Mouse (Mus musculus) liver, embryonic 13.5 days (tissue): Measurements from ENCODE around the gene Cab39l. TPM values are rescaled to one million over a fixed set of nuclear protein-coding genes. Genes with fewer than 3 reads are reported as not detected.

Experiments
- ATAC-seq: fragments of 200-750 bp; cut with Nextera tagmentation; 2 replicates; pipeline ENCODE4 v1.8.0; 2017; ENCODE audit warnings: low read depth, mild to moderate bottlenecking, moderate number of reproducible peaks, moderate library complexity
- DNase-seq: peaks from one replicate; pipeline ENCODE4 v3.0.0; 2022
- H3K27ac ChIP-seq: fragments of 300-500 bp; sonication (generic); 2 replicates; pipeline ENCODE4 v1.5.1; 2015; ENCODE audit warnings: moderate library complexity, mild to moderate bottlenecking, inconsistent platforms
- H3K27me3 ChIP-seq: fragments of 300-500 bp; sonication (generic); 2 replicates; pipeline ENCODE4 v1.6.1; 2015; ENCODE audit warnings: mild to moderate bottlenecking, inconsistent platforms
- H3K36me3 ChIP-seq: fragments of 300-500 bp; sonication (generic); 2 replicates; pipeline ENCODE4 v1.6.1; 2015; ENCODE audit warnings: mild to moderate bottlenecking, inconsistent platforms
- H3K4me1 ChIP-seq: fragments of 300-500 bp; sonication (generic); replicated peaks from 2 replicates; pipeline ENCODE4 v1.6.1; 2015; ENCODE audit warnings: inconsistent platforms
- H3K4me2 ChIP-seq: fragments of 300-500 bp; sonication (generic); 2 replicates; pipeline ENCODE4 v1.6.1; 2015; ENCODE audit warnings: inconsistent platforms, mild to moderate bottlenecking, moderate library complexity
- H3K4me3 ChIP-seq: fragments of 300-500 bp; sonication (generic); replicated peaks from 2 replicates; pipeline ENCODE4 v1.5.1; 2015; ENCODE audit warnings: mild to moderate bottlenecking, inconsistent platforms
- H3K9ac ChIP-seq: fragments of 300-500 bp; sonication (generic); 2 replicates; pipeline ENCODE4 v1.6.1; 2015; ENCODE audit warnings: mild to moderate bottlenecking, inconsistent platforms
- H3K9me3 ChIP-seq: fragments of 300-500 bp; sonication (generic); replicated peaks from 2 replicates; pipeline ENCODE4 v1.6.1; 2016; ENCODE audit warnings: inconsistent platforms
- WGBS: fragments of 180-500 bp; shearing (Covaris S2); methylation state at CpG from one replicate; pipeline ENCODE4 v1.1.7; 2015; ENCODE audit not compliant: insufficient replicate concordance; 5-methylcytosine and 5-hydroxymethylcytosine counted together
- polyA plus RNA-seq: library from polyadenylated mRNA; unstranded; fragments of >200 nt; fragmentation: Nextera tagmentation; extraction: Ambion mirVana; gene quantifications from 2 replicates; pipeline ENCODE4 v1.2.1, GENCODE M21; 2015

Gene Cab39l
- polyA plus RNA-seq, 1 experiment from 2014 or later = 30.7 TPM

DNA sequence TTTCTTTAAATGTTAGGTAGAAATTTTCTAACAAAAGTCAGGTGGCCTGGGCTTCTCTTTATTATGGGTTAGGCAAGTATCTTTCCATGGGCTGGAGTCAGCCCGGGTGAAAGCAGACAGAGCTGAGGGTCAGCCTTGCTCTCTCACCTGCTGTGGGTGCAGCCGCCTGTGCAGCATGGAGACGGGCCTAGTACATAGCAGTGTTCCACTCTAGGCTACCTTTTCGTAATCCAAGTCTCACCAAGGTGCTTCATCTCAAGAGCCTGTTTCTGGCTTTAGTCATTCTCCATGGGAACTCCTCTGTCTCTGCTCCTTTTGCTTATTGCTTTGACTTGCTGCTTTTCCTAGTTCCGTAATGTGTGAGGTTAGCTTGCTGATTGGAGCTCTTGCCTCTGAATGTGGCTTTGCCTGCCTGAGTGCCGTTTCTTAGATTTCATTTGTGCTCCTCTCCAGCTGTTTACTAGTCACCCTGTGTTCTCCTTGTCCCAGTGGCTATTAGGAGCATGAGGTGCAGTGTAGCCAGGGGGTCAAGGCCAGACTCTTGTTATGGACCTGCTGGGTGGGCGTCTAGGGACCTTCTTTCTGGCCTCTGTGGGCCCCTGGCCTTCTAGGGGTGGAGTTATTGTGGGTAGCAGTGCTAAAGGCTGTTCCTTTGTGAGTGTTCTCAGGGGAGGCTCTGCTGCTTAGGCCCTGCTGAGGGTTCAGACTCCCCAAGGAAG lies 105.5 kb downstream of the Cab39l start:
- Histone ChIP-seq H3K27me3 (no peaks in the 10 kb centered on the region), H3K9ac (no peak overlapping the region), H3K4me3 (no peak overlapping the region), H3K36me3 (no peaks in the 10 kb centered on the region), H3K9me3 (no peaks in the 10 kb centered on the region), H3K4me1 (peaks cover 6% of the 10 kb centered on the region; the same call in 1 of the 2 replicates), H3K4me2 (no peak overlapping the region), H3K27ac (no peak overlapping the region; the same call in 1 of the 2 replicates)
- 72% methylated on average over 7 of the region's 7 CpGs for WGBS
- no peak for ATAC-seq
- no peak for DNase-seq

DNA sequence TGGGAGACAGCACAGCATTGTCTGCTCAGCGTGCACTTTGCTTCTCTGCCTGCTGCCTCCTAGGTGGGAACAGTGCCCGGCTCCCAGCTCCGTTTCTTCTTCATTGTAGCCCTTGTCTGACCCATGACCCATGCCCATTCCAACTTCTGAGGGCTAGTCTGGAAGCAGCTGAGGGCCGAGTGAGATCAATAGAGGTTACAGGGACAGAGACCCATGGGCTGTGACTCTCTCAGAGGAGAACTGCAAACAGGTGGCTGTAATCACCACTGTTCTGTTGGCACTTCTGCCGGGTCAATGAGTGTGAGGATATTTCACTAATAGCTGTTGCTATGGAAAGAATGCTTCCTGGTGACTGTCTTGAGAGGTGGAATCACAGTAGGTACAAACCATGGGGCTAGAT lies 106.8 kb downstream of the Cab39l start:
- DNase-seq (no peak), ATAC-seq (peak; percentile 14; the same call in 1 of the 2 replicates)
- no peaks in the 10 kb centered on the region for H3K9me3 ChIP-seq
- H3K9ac ChIP-seq = no peak overlapping the region
- 62% methylated on average over 5 of the region's 5 CpGs for WGBS
- H3K4me1 ChIP-seq = peaks cover 10% of the 10 kb centered on the region; the same call in 1 of the 2 replicates
- no peak overlapping the region for H3K4me2 ChIP-seq
- no peak overlapping the region for H3K4me3 ChIP-seq
- H3K27me3 ChIP-seq = no peaks in the 10 kb centered on the region
- no peak overlapping the region for H3K27ac ChIP-seq
- H3K36me3 ChIP-seq = no peaks in the 10 kb centered on the region

DNA sequence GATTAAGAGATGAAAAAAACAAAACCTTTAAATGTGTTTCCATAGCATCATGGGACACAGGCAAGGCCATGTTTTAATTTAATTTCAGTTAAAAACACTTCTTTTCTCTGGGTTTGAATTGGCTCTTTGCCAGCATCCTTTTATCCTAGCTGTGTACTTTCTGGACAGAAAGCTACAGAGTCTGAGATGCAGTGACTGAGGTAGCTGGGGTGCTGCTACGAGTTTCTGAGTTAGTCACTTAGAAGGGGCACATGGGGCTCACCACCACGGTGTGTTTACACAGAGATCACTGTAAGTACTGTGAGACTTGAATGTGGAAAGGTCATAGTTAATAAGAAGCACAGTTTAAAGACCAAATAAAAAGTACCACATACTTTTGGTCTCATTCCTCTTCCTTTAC lies 107.8 kb downstream of the Cab39l start:
- Histone ChIP-seq H3K4me1 (peaks cover 10% of the 10 kb centered on the region; the same call in 1 of the 2 replicates), H3K9ac (no peak overlapping the region), H3K27me3 (no peaks in the 10 kb centered on the region), H3K36me3 (no peaks in the 10 kb centered on the region), H3K27ac (no peak overlapping the region), H3K9me3 (no peaks in the 10 kb centered on the region), H3K4me2 (no peak overlapping the region), H3K4me3 (no peak overlapping the region)
- no peak for ATAC-seq
- no peak for DNase-seq
- 61% methylated on average over 2 of the region's 2 CpGs for WGBS

GRCm38 (mm10) chr14:59549106-59549505 lies 108.3 kb downstream of the Cab39l start:
- no peak for DNase-seq
- Histone ChIP-seq H3K4me1 (peaks cover 6% of the 10 kb centered on the region; the same call in 1 of the 2 replicates), H3K4me2 (no peak overlapping the region), H3K9ac (no peak overlapping the region), H3K27ac (no peak overlapping the region), H3K9me3 (no peaks in the 10 kb centered on the region), H3K4me3 (no peak overlapping the region), H3K27me3 (no peaks in the 10 kb centered on the region), H3K36me3 (no peaks in the 10 kb centered on the region)
- 81% methylated on average over 6 of the region's 6 CpGs for WGBS
- no peak for ATAC-seq

DNA sequence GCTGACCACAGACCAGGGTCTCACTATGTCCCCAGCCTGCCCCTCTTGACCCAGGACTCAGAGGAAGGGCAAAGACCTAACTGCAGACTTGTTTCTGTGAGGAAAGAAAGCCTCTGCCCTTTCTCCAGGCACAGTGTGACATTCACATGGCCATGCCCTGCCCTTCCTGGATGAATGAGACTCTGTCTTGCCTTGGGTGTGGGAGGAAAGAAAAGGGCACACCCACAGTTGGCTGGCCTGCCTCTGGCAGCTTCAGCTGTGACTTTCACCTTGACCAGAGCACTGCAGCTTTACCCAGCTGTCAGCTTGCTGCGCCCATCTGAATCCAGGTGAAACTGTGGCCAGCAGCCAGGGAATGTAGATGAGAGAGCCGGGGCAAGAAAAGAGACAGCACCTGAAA lies 110.1 kb downstream of the Cab39l start:
- no peak for ATAC-seq
- DNase-seq = no peak
- Histone ChIP-seq H3K9ac (no peak overlapping the region), H3K27ac (no peak overlapping the region), H3K4me1 (peaks cover 6% of the 10 kb centered on the region; the same call in 1 of the 2 replicates), H3K4me3 (no peak overlapping the region), H3K4me2 (no peak overlapping the region), H3K27me3 (no peaks in the 10 kb centered on the region), H3K9me3 (no peaks in the 10 kb centered on the region), H3K36me3 (no peaks in the 10 kb centered on the region)
- WGBS = 78% methylated on average over 2 of the region's 2 CpGs

DNA sequence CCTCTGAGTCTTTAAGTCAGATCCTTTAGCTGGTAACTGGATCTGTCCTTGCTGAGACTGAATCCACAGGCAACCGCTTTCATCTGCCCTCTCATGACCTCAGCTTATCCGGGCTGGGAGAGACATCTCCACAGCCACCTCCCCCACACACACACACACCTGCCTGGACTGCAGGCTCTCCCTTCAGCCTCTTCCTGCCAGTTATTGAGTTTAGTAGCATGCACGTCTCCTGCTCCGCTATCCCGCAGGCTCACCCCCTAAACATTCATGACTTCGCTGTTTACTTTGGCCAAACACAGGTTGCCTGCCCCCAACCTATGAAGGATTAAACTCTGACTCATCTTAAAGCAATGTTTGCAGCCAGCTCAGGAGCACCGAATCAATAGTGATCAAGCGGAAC lies 111.2 kb downstream of the Cab39l start:
- Histone ChIP-seq H3K9me3 (no peaks in the 10 kb centered on the region), H3K4me3 (no peak overlapping the region), H3K36me3 (no peaks in the 10 kb centered on the region), H3K27ac (no peak overlapping the region), H3K4me1 (peaks cover 6% of the 10 kb centered on the region; the same call in 1 of the 2 replicates), H3K4me2 (no peak overlapping the region), H3K9ac (no peak overlapping the region), H3K27me3 (no peaks in the 10 kb centered on the region)
- DNase-seq (no peak), ATAC-seq (peak; percentile 34; the same call in 1 of the 2 replicates)
- 68% methylated on average over 8 of the region's 8 CpGs for WGBS

GRCm38 (mm10) chr14:59554025-59554424 lies 113.3 kb downstream of the Cab39l start:
- no peak for DNase-seq
- H3K4me1 ChIP-seq = peaks cover 6% of the 10 kb centered on the region; the same call in 1 of the 2 replicates
- ATAC-seq = no peak
- no peak overlapping the region for H3K9ac ChIP-seq
- H3K9me3 ChIP-seq = no peaks in the 10 kb centered on the region
- H3K4me2 ChIP-seq = no peak overlapping the region
- no peak overlapping the region for H3K4me3 ChIP-seq
- H3K36me3 ChIP-seq = no peaks in the 10 kb centered on the region
- WGBS = 68% methylated on average over 5 of the region's 5 CpGs
- H3K27ac ChIP-seq = no peak overlapping the region
- no peaks in the 10 kb centered on the region for H3K27me3 ChIP-seq

DNA sequence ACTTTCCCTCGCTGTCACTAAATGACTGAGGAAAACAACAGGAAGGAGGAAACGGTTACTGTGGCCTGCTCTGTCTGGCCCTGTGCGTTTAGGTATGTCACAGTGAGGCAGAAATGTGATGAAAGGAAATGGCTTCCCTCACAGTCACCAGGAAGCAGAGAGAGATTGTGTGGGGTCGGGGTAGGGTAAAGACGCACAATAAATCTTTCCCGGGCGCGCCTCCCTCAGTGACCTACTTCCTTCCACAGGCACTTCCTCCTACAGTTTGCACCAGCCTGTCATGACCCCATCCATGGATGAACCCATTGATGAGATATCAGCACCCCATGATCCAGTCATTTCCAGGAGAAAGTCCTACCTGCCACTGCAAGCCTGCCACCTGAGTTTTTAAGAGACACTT lies 114.2 kb downstream of the Cab39l start:
- ATAC-seq = no peak
- 20% methylated on average over 8 of the region's 8 CpGs for WGBS

DNA sequence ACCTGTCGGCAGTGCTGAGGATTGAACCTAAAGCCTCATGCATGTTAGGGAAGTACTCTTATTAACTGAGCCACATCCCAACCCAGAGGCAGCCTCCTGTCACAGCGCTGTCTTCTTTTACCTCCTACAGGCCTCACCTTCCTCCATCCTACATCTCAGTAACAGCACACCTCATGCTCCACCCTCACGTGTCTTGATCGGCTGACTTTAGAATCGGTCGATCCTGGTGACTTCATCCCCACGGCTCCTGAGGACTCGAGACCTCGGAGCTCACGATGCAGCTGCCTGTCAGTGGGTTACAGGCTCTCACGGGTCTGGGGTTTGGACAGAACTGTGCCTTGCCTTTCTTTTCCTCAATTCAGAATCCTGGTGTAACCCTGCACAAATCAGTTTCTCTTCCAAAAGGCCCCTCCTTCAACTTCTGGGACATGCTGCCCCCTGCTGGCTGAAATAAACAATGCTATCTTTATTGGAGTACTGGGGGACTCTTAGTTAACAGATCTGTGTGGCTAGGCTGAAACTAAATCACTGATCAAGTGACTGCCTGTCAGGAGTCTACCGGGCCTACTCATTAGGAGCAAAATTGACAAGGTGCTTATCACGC lies 115.3 kb downstream of the Cab39l start:
- Histone ChIP-seq H3K27me3 (no peaks in the 10 kb centered on the region), H3K9ac (no peak overlapping the region), H3K9me3 (no peaks in the 10 kb centered on the region), H3K4me3 (no peak overlapping the region), H3K4me2 (no peak overlapping the region), H3K4me1 (peaks cover 6% of the 10 kb centered on the region; the same call in 1 of the 2 replicates), H3K36me3 (no peaks in the 10 kb centered on the region), H3K27ac (no peak overlapping the region)
- ATAC-seq (no peak), DNase-seq (peak; percentile 31)
- 53% methylated on average over 13 of the region's 13 CpGs for WGBS

More for the DNA sequence above, 114.2 kb downstream of the Cab39l start:
- Histone ChIP-seq H3K4me2 (no peak overlapping the region), H3K27me3 (no peaks in the 10 kb centered on the region), H3K27ac (no peak overlapping the region), H3K4me3 (no peak overlapping the region), H3K9me3 (no peaks in the 10 kb centered on the region), H3K9ac (no peak overlapping the region), H3K4me1 (peaks cover 6% of the 10 kb centered on the region; the same call in 1 of the 2 replicates), H3K36me3 (no peaks in the 10 kb centered on the region)
- DNase-seq = no peak

DNA sequence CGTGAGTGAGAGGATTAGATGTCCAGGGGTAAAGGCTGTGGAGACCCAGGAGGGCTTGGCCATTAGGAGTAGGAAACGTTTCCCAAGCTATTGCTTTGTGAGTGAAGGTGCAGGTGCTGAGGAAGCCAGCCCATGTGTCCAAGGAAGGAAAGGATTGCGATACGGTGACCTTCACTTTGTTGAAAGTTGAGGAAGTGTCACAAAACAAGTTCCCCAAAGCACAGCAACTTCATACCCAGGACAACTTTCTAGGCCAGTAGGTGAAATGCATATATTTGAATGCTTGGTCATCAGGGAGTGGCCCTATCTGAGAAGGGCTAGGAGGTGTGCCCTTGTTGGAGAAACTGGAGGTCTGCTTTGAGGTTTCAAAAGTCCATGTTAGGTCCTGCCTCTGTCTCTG lies 116.3 kb downstream of the Cab39l start:
- no peak for ATAC-seq
- Histone ChIP-seq H3K27me3 (no peaks in the 10 kb centered on the region), H3K4me1 (no peaks in the 10 kb centered on the region; the same call in 1 of the 2 replicates), H3K27ac (no peak overlapping the region), H3K4me2 (no peak overlapping the region), H3K4me3 (no peak overlapping the region), H3K36me3 (no peaks in the 10 kb centered on the region), H3K9ac (no peak overlapping the region), H3K9me3 (no peaks in the 10 kb centered on the region)
- 45% methylated on average over 4 of the region's 4 CpGs for WGBS
- DNase-seq = no peak

- ATAC-seq (no peak), DNase-seq (no peak)
- WGBS = 45% methylated on average over 1 of the region's 1 CpGs
- Histone ChIP-seq H3K27ac (no peak overlapping the region), H3K27me3 (no peaks in the 10 kb centered on the region), H3K9ac (no peak overlapping the region), H3K4me2 (no peak overlapping the region), H3K4me3 (no peak overlapping the region), H3K4me1 (no peaks in the 10 kb centered on the region; the same call in 1 of the 2 replicates), H3K9me3 (no peaks in the 10 kb centered on the region), H3K36me3 (no peaks in the 10 kb centered on the region)
Observed at GRCm38 (mm10) chr14:59557886-59558285, 117.1 kb downstream of the Cab39l start.
